Mouse (Mus musculus) heart, embryonic 10.5 days (tissue): ENCODE results near the gene Angptl7. TPM values are rescaled to one million over a fixed set of nuclear protein-coding genes. Genes with fewer than 3 reads are reported as not detected.

Experiments used
- DNase-seq: peaks from one replicate; pipeline ENCODE4 v3.0.0-alpha.2; 2017; ENCODE audit warnings: low spot score
- H3K27ac ChIP-seq: fragments of 300-500 bp; sonication (generic); 2 replicates; pipeline ENCODE4 v1.5.1; 2016; ENCODE audit warnings: mild to moderate bottlenecking
- H3K27me3 ChIP-seq: fragments of 300-500 bp; sonication (generic); 2 replicates; pipeline ENCODE4 v1.6.1; 2016; ENCODE audit warnings: mild to moderate bottlenecking; ENCODE audit not compliant: poor library complexity, insufficient read depth, severe bottlenecking
- H3K36me3 ChIP-seq: fragments of 300-500 bp; sonication (generic); 2 replicates; pipeline ENCODE4 v1.6.1; 2016; ENCODE audit warnings: mild to moderate bottlenecking, moderate library complexity
- H3K4me1 ChIP-seq: fragments of 300-500 bp; sonication (generic); 2 replicates; pipeline ENCODE4 v1.6.1; 2016; ENCODE audit warnings: mild to moderate bottlenecking
- H3K4me3 ChIP-seq: fragments of 300-500 bp; sonication (generic); 2 replicates; pipeline ENCODE4 v1.5.1; 2016; ENCODE audit warnings: mild to moderate bottlenecking, moderate library complexity
- H3K9me3 ChIP-seq: fragments of 300-500 bp; sonication (generic); 2 replicates; pipeline ENCODE4 v1.6.1; 2016; ENCODE audit warnings: mild to moderate bottlenecking, moderate library complexity
- WGBS: fragments of 180-500 bp; shearing (Covaris S2); methylation state at CpG from one replicate; pipeline ENCODE4 v1.1.7; 2016; 5-methylcytosine and 5-hydroxymethylcytosine counted together
- polyA plus RNA-seq: library from polyadenylated mRNA; unstranded; fragments of >200 nt; fragmentation: Nextera tagmentation; extraction: Ambion mirVana; gene quantifications from 2 replicates; pipeline ENCODE4 v1.2.1, GENCODE M21; 2016

The Angptl7 gene
- polyA plus RNA-seq, 1 experiment from 2014 or later: 2.8 TPM

DNA sequence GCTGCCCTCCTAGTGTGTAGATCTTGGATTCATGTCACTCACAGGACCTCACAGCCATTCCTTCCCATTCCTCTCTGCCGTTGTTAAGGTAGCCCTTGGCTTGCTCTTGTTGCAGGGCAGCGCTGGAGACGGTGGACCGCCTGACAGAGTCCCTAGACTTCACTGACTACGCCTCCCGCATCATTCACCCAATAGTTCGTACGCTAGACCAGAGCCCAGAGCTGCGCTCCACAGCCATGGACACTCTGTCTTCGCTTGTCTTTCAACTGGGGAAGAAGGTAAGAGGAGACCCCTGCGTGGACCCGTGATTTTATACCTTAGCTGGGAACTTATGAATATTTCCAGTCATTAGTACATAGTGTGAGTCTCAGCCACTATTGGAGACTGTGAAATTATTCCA is 15.7 kb downstream of the Angptl7 start:
- Histone ChIP-seq H3K27me3 (no peaks in the 10 kb centered on the region), H3K4me1 (no peaks in the 10 kb centered on the region), H3K36me3 (peaks cover 97% of the 10 kb centered on the region), H3K9me3 (no peaks in the 10 kb centered on the region), H3K4me3 (no peak overlapping the region), H3K27ac (no peak overlapping the region)
- DNase-seq: no peak
- WGBS: 94% methylated on average over 12 of the region's 12 CpGs

DNA sequence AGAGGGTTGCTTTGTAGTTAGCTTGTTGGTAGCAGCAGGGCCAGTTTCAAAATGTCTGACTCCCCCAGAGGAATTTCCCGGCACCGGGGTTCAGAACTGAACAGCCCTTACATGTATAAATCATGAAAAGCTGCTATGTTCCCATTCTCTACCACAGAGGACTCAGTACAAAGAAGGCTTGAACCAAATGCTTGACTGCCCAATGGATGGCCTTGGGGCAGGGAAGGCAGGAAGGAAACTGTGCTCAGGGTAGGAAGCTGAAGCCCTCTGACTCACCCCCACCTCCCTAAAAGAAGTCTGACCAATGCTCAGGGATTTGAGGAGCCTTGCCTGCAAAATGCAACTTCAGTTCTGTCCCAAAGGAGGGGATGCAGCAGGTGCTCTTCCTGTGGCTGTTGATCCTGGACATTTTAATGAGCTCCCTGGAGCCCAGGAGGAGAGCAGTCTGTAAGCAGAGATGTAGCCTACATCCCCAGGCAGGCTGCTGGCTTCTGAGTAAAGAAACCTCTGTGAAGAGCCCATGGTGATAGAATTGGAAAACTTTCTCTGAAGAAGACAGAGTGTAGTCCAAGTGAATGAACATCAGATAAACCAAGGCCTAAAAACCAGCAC is 18.6 kb downstream of the Angptl7 start:
- Histone ChIP-seq H3K4me1 (no peaks in the 10 kb centered on the region), H3K27ac (no peak overlapping the region), H3K4me3 (no peak overlapping the region), H3K27me3 (no peaks in the 10 kb centered on the region), H3K9me3 (no peaks in the 10 kb centered on the region), H3K36me3 (peaks cover 96% of the 10 kb centered on the region)
- 96% methylated on average over 2 of the region's 2 CpGs for WGBS
- no peak for DNase-seq

- DNase-seq: no peak
- 88% methylated on average over 2 of the region's 2 CpGs for WGBS
- Histone ChIP-seq H3K27me3 (no peaks in the 10 kb centered on the region), H3K36me3 (peaks cover 96% of the 10 kb centered on the region), H3K27ac (no peak overlapping the region), H3K4me1 (no peaks in the 10 kb centered on the region), H3K9me3 (no peaks in the 10 kb centered on the region), H3K4me3 (no peak overlapping the region)
Observed at GRCm38 (mm10) chr4:148480245-148480644, 20.0 kb downstream of the Angptl7 start.

GRCm38 (mm10) chr4:148473496-148473895 is 26.8 kb downstream of the Angptl7 start:
- Histone ChIP-seq H3K36me3 (peaks cover 96% of the 10 kb centered on the region), H3K27ac (no peak overlapping the region), H3K27me3 (no peaks in the 10 kb centered on the region), H3K4me1 (no peaks in the 10 kb centered on the region), H3K4me3 (no peak overlapping the region), H3K9me3 (no peaks in the 10 kb centered on the region)
- WGBS: 90% methylated on average over 5 of the region's 5 CpGs
- DNase-seq: no peak

DNA sequence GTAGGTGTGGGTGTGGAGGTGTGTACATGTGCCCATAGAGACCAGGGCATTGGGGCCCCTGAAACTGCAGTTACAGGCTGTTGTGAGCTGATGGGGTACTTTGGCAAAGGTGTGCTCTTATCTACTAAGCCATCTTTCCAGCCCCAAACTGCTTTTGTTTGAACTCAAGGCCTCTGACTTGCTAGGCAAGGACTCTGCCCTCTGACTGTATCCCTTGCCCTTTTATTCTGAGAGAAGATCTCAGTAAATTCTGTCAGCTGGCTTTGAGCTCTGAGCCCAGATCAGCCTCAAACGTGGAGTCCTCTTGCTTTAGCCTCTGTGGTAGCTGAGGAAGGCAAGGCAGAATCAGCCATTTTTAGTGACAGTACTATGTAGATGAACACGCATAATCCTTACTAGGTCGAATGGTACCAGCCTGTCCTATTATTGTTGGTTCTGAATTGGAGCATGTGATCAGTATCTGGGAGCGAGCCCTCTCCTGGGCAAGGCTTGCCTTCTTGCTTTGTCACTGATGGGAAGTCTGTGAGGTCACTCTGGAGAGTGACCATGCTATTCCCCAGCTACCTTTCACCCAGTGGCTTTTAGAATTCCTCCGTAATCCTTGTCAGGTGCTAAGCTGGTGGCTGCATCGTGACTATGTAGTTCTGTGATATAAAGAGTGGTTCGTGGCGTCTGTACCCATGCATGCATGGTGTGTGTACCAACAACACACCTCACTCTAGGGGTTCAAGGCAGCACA is 27.7 kb downstream of the Angptl7 start:
- H3K4me3 ChIP-seq: no peak overlapping the region
- no peak overlapping the region for H3K27ac ChIP-seq
- no peaks in the 10 kb centered on the region for H3K9me3 ChIP-seq
- no peak for DNase-seq
- no peaks in the 10 kb centered on the region for H3K27me3 ChIP-seq
- WGBS: 95% methylated on average over 8 of the region's 8 CpGs
- peaks cover 98% of the 10 kb centered on the region for H3K36me3 ChIP-seq
- no peaks in the 10 kb centered on the region for H3K4me1 ChIP-seq

DNA sequence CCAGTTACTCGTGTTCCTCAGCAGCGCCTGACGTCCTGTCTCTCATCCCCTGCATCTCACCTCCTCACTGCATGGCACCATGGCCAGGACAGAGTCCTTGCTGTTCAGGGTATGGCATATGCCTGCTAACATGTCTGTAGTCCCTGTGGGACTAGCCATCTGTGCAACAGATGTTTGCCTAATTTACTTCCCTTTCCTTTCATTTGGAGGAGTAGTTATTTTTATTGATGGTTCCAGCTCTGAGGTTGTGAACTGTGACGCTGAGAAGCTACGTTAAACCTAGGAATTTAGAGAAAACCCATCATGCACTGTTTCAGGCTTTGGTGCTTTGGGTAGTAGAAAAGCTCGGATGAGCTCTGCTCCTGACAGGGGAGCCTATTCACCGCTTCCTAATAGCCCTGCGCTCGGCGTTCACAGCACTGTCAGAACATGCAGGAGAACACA is 28.9 kb downstream of the Angptl7 start:
- Histone ChIP-seq H3K9me3 (no peaks in the 10 kb centered on the region), H3K4me3 (no peak overlapping the region), H3K27ac (no peak overlapping the region), H3K27me3 (no peaks in the 10 kb centered on the region), H3K36me3 (peaks cover 98% of the 10 kb centered on the region), H3K4me1 (no peaks in the 10 kb centered on the region)
- WGBS: 83% methylated on average over 10 of the region's 10 CpGs
- no peak for DNase-seq

GRCm38 (mm10) chr4:148469487-148470252 is 30.6 kb downstream of the Angptl7 start:
- WGBS: 87% methylated on average over 11 of the region's 11 CpGs
- Histone ChIP-seq H3K9me3 (no peaks in the 10 kb centered on the region), H3K27me3 (no peaks in the 10 kb centered on the region), H3K27ac (no peak overlapping the region), H3K4me1 (no peaks in the 10 kb centered on the region), H3K36me3 (peaks cover 98% of the 10 kb centered on the region), H3K4me3 (no peak overlapping the region)
- no peak for DNase-seq

- WGBS: 90% methylated on average over 10 of the region's 10 CpGs
- Histone ChIP-seq H3K27ac (no peak overlapping the region), H3K9me3 (no peaks in the 10 kb centered on the region), H3K36me3 (peaks cover 98% of the 10 kb centered on the region), H3K4me3 (no peak overlapping the region), H3K4me1 (no peaks in the 10 kb centered on the region), H3K27me3 (no peaks in the 10 kb centered on the region)
- no peak for DNase-seq
Observed at GRCm38 (mm10) chr4:148468396-148468795, 31.9 kb downstream of the Angptl7 start.

- Histone ChIP-seq H3K9me3 (no peaks in the 10 kb centered on the region), H3K4me3 (no peak overlapping the region), H3K4me1 (no peaks in the 10 kb centered on the region), H3K36me3 (peaks cover 98% of the 10 kb centered on the region), H3K27ac (no peak overlapping the region), H3K27me3 (no peaks in the 10 kb centered on the region)
- WGBS: 90% methylated on average over 5 of the region's 5 CpGs
- DNase-seq: no peak
Observed at GRCm38 (mm10) chr4:148466511-148467079, 33.7 kb downstream of the Angptl7 start.

DNA sequence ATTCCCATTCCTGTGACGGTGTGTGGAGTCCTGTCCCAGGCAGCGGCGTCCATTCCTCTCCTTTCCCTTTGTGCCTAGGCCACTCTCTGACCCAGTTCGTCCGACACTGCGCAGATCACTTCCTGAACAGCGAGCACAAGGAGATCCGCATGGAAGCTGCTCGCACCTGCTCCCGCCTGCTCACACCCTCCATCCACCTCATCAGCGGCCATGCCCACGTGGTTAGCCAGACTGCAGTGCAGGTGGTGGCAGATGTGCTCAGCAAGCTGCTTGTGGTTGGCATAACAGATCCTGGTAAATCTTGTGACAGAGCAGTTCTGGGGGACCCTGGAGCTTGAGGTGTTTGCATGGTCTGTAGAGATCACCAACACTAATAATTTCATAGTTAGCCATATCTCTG is 35.4 kb downstream of the Angptl7 start:
- no peak for DNase-seq
- H3K36me3 ChIP-seq: peaks cover 98% of the 10 kb centered on the region

DNA sequence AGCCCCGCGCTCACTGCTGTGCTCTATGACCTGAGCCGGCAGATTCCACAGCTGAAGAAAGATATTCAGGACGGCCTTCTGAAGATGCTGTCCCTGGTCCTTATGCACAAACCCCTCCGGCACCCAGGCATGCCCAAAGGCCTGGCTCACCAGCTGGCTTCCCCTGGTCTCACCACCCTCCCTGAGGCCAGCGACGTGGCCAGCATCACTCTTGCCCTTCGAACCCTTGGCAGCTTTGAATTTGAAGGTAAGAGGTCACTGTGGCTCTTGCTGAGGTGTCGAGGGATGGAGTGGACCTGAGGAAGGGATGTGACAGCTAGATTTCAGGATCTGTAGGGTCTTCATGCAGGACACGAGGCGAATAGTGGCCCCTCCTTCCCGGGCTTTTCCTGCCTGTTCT is 36.0 kb downstream of the Angptl7 start:
- Histone ChIP-seq H3K27ac (no peak overlapping the region), H3K27me3 (no peaks in the 10 kb centered on the region), H3K4me1 (no peaks in the 10 kb centered on the region), H3K36me3 (peaks cover 98% of the 10 kb centered on the region), H3K9me3 (no peaks in the 10 kb centered on the region), H3K4me3 (no peak overlapping the region)
- WGBS: 86% methylated on average over 12 of the region's 12 CpGs
- no peak for DNase-seq

More for the DNA sequence above, 35.4 kb downstream of the Angptl7 start:
- no peaks in the 10 kb centered on the region for H3K9me3 ChIP-seq
- no peaks in the 10 kb centered on the region for H3K4me1 ChIP-seq
- no peak overlapping the region for H3K4me3 ChIP-seq
- 94% methylated on average over 12 of the region's 12 CpGs for WGBS
- H3K27ac ChIP-seq: no peak overlapping the region
- H3K27me3 ChIP-seq: no peaks in the 10 kb centered on the region

DNA sequence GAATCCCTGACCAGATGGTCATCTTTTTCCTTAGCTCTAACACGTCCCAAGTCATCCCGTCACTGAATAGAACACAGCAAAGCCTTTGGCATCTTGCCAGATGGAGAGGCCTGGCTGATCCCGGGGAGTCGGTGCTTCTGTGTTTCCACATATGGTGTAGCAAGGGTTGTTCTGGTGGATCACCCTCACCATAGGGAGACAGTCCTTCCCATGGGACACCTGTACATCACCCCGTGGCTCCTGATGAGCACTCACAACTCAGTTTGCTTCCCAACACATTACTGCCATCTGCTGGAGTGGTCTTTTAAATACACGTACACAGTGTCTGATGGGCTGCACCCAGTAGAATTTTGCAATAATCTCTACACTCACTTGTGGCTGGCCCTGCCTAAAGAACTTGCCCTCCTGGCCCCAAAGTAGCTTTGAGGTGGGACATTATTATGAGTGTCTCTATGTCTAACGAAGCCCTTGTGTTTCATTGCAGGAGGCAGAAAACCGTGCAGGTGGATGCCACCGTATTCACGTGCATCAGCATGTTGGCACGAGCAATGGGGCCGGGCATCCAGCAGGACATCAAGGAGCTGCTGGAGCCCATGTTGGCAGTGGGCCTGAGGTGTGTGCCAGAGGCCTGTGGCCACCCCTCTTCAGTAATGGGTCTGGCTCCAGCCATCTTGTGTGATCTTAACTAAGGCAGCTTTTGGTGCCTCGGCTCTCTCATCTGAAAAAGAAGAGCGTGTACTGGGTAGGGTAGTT is 36.9 kb downstream of the Angptl7 start:
- Histone ChIP-seq H3K4me3 (no peak overlapping the region), H3K27me3 (no peaks in the 10 kb centered on the region), H3K27ac (no peak overlapping the region), H3K36me3 (peaks cover 98% of the 10 kb centered on the region), H3K9me3 (no peaks in the 10 kb centered on the region), H3K4me1 (no peaks in the 10 kb centered on the region)
- WGBS: 85% methylated on average over 14 of the region's 14 CpGs
- no peak for DNase-seq
